Mouse (Mus musculus): Measurements from ENCODE around the gene Samd7. TPM values are rescaled to one million over a fixed set of nuclear protein-coding genes. Genes with fewer than 3 reads are reported as not detected.

Gene Samd7
- polyA plus RNA-seq, 1 experiment: not detected

GRCm38 (mm10) chr3:30771560-30771959, 25.5 kb downstream of the Samd7 start:
- TF ChIP-seq USF1 (IDR thresholded peaks at IDR 0.05; ENCODE audit: low read depth): no peak
- no peak for TF ChIP-seq FOSL1 (IDR thresholded peaks at IDR 0.05; ENCODE audit: insufficient read depth, low read length, poor library complexity, severe bottlenecking)
- TF ChIP-seq CTCF (IDR thresholded peaks at IDR 0.05; ENCODE audit: control insufficient read depth, insufficient read depth, insufficient read length): no peak
- no peak for TF ChIP-seq MYOD1 (IDR thresholded peaks at IDR 0.05; ENCODE audit: control insufficient read depth, insufficient read length, low read depth)
- no peak for TF ChIP-seq MAX (IDR thresholded peaks at IDR 0.05)
- no peak for TF ChIP-seq MYOG (IDR thresholded peaks at IDR 0.05; ENCODE audit: control insufficient read depth, extremely low read depth, insufficient read length)
- no peak for TF ChIP-seq CEBPB (IDR thresholded peaks at IDR 0.05; ENCODE audit: low read depth)
- H3ac ChIP-seq (ENCODE audit: control insufficient read depth, insufficient read length, low read depth): no peak overlapping the region
- no peaks in the 10 kb centered on the region for H3K27me3 ChIP-seq (ENCODE audit: control insufficient read depth, insufficient read depth, insufficient read length)
- H3K79me2 ChIP-seq (ENCODE audit: control insufficient read depth, insufficient read depth): no peaks in the 10 kb centered on the region
- no peaks in the 10 kb centered on the region for H3K36me3 ChIP-seq (ENCODE audit: control insufficient read depth, insufficient read depth)
- no peak overlapping the region for H3K4me3 ChIP-seq (ENCODE audit: insufficient read depth, poor library complexity, severe bottlenecking)
- no peaks in the 10 kb centered on the region for H3K79me3 ChIP-seq (ENCODE audit: low read depth)

GRCm38 (mm10) chr3:30772631-30773030, 26.5 kb downstream of the Samd7 start:
- Histone ChIP-seq H3K27me3 (ENCODE audit: control insufficient read depth, insufficient read depth, insufficient read length) (no peaks in the 10 kb centered on the region), H3K79me2 (ENCODE audit: control insufficient read depth, insufficient read depth) (no peaks in the 10 kb centered on the region), H3K36me3 (ENCODE audit: control insufficient read depth, insufficient read depth) (no peaks in the 10 kb centered on the region), H3K4me3 (ENCODE audit: insufficient read depth, poor library complexity, severe bottlenecking) (no peak overlapping the region), H3K79me3 (ENCODE audit: low read depth) (no peaks in the 10 kb centered on the region), H3ac (ENCODE audit: control insufficient read depth, insufficient read length, low read depth) (no peak overlapping the region)
- TF ChIP-seq USF1 (IDR thresholded peaks at IDR 0.05; ENCODE audit: low read depth) (no peak), CEBPB (IDR thresholded peaks at IDR 0.05; ENCODE audit: low read depth) (no peak), MAX (IDR thresholded peaks at IDR 0.05) (no peak), CTCF (IDR thresholded peaks at IDR 0.05; ENCODE audit: control insufficient read depth, insufficient read depth, insufficient read length) (no peak), MYOD1 (IDR thresholded peaks at IDR 0.05; ENCODE audit: control insufficient read depth, insufficient read length, low read depth) (no peak), FOSL1 (IDR thresholded peaks at IDR 0.05; ENCODE audit: insufficient read depth, low read length, poor library complexity, severe bottlenecking) (no peak), MYOG (IDR thresholded peaks at IDR 0.05; ENCODE audit: control insufficient read depth, extremely low read depth, insufficient read length) (no peak)

DNA sequence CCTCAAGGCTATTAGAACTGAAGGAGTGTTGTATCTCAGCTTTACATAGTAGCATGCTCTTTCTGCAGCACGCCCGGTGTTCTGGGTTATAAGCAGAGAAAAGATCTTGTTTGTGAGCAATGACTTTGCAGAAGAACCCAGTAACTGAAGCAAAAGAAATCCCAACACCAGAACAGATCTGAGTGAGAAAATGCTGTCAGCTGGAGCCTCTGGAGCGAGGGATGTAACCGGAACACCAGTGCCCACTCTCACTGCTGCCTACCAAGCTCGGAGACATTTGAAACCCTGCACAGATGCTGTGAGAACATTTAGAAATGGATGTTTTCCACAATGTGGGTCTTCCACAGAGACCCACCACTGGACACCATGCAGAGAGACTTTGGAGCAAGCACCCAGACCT, 28.6 kb downstream of the Samd7 start:
- Histone ChIP-seq H3K27me3 (ENCODE audit: control insufficient read depth, insufficient read depth, insufficient read length) (no peaks in the 10 kb centered on the region), H3K79me2 (ENCODE audit: control insufficient read depth, insufficient read depth) (no peaks in the 10 kb centered on the region), H3ac (ENCODE audit: control insufficient read depth, insufficient read length, low read depth) (no peak overlapping the region), H3K79me3 (ENCODE audit: low read depth) (no peaks in the 10 kb centered on the region), H3K36me3 (ENCODE audit: control insufficient read depth, insufficient read depth) (no peaks in the 10 kb centered on the region), H3K4me3 (ENCODE audit: insufficient read depth, poor library complexity, severe bottlenecking) (no peak overlapping the region)
- no peak for TF ChIP-seq USF1 (IDR thresholded peaks at IDR 0.05; ENCODE audit: low read depth)
- no peak for TF ChIP-seq MAX (IDR thresholded peaks at IDR 0.05)
- TF ChIP-seq MYOD1 (IDR thresholded peaks at IDR 0.05; ENCODE audit: control insufficient read depth, insufficient read length, low read depth): no peak
- no peak for TF ChIP-seq FOSL1 (IDR thresholded peaks at IDR 0.05; ENCODE audit: insufficient read depth, low read length, poor library complexity, severe bottlenecking)
- no peak for TF ChIP-seq MYOG (IDR thresholded peaks at IDR 0.05; ENCODE audit: control insufficient read depth, extremely low read depth, insufficient read length)
- TF ChIP-seq CTCF (IDR thresholded peaks at IDR 0.05; ENCODE audit: control insufficient read depth, insufficient read depth, insufficient read length): no peak
- TF ChIP-seq CEBPB (IDR thresholded peaks at IDR 0.05; ENCODE audit: low read depth): no peak

GRCm38 (mm10) chr3:30777984-30778383, 31.9 kb downstream of the Samd7 start:
- Histone ChIP-seq H3K4me3 (ENCODE audit: insufficient read depth, poor library complexity, severe bottlenecking) (no peak overlapping the region), H3K36me3 (ENCODE audit: control insufficient read depth, insufficient read depth) (no peaks in the 10 kb centered on the region), H3ac (ENCODE audit: control insufficient read depth, insufficient read length, low read depth) (no peak overlapping the region), H3K27me3 (ENCODE audit: control insufficient read depth, insufficient read depth, insufficient read length) (no peaks in the 10 kb centered on the region), H3K79me3 (ENCODE audit: low read depth) (no peaks in the 10 kb centered on the region), H3K79me2 (ENCODE audit: control insufficient read depth, insufficient read depth) (no peaks in the 10 kb centered on the region)
- no peak for TF ChIP-seq FOSL1 (IDR thresholded peaks at IDR 0.05; ENCODE audit: insufficient read depth, low read length, poor library complexity, severe bottlenecking)
- TF ChIP-seq MAX (IDR thresholded peaks at IDR 0.05): no peak
- TF ChIP-seq CTCF (IDR thresholded peaks at IDR 0.05; ENCODE audit: control insufficient read depth, insufficient read depth, insufficient read length): no peak
- no peak for TF ChIP-seq MYOD1 (IDR thresholded peaks at IDR 0.05; ENCODE audit: control insufficient read depth, insufficient read length, low read depth)
- TF ChIP-seq USF1 (IDR thresholded peaks at IDR 0.05; ENCODE audit: low read depth): no peak
- no peak for TF ChIP-seq CEBPB (IDR thresholded peaks at IDR 0.05; ENCODE audit: low read depth)
- TF ChIP-seq MYOG (IDR thresholded peaks at IDR 0.05; ENCODE audit: control insufficient read depth, extremely low read depth, insufficient read length): no peak

- no peak overlapping the region for H3ac ChIP-seq (ENCODE audit: control insufficient read depth, insufficient read length, low read depth)
- no peak overlapping the region for H3K4me3 ChIP-seq (ENCODE audit: insufficient read depth, poor library complexity, severe bottlenecking)
- peaks cover 4% of the 10 kb centered on the region for H3K79me2 ChIP-seq (ENCODE audit: control insufficient read depth, insufficient read depth)
- TF ChIP-seq USF1 (IDR thresholded peaks at IDR 0.05; ENCODE audit: low read depth) (no peak), MYOG (IDR thresholded peaks at IDR 0.05; ENCODE audit: control insufficient read depth, extremely low read depth, insufficient read length) (no peak), MAX (IDR thresholded peaks at IDR 0.05) (no peak), CEBPB (IDR thresholded peaks at IDR 0.05; ENCODE audit: low read depth) (no peak), CTCF (IDR thresholded peaks at IDR 0.05; ENCODE audit: control insufficient read depth, insufficient read depth, insufficient read length) (no peak), FOSL1 (IDR thresholded peaks at IDR 0.05; ENCODE audit: insufficient read depth, low read length, poor library complexity, severe bottlenecking) (no peak), MYOD1 (IDR thresholded peaks at IDR 0.05; ENCODE audit: control insufficient read depth, insufficient read length, low read depth) (no peak)
- H3K27me3 ChIP-seq (ENCODE audit: control insufficient read depth, insufficient read depth, insufficient read length): no peaks in the 10 kb centered on the region
- H3K79me3 ChIP-seq (ENCODE audit: low read depth): peaks cover under 1% of the 10 kb centered on the region
- H3K36me3 ChIP-seq (ENCODE audit: control insufficient read depth, insufficient read depth): no peaks in the 10 kb centered on the region
Observed at GRCm38 (mm10) chr3:30788531-30788930, 42.4 kb downstream of the Samd7 start.
